Mouse (Mus musculus): ENCODE measurements around the gene Ranbp3.
"Not testable (repeated sequence)": the region's sequence is repeated elsewhere in the genome, so short reads cannot be mapped to it uniquely, and the experiment has no call there.

Gene Ranbp3
- long read RNA-seq, experiment 1, transcript Ranbp3-206 (17 exons, 2,567 nt), result minor isoform, 6 of 37 reads
- long read RNA-seq, experiment 1, transcript Ranbp3-201 (16 exons, 2,373 nt), result major isoform, 16 of 37 reads
- long read RNA-seq, experiment 1, partial matches to known transcripts, result 10 of 37 reads
- long read RNA-seq, experiment 1, other reads (novel, unspliced or antisense), result 5 of 37 reads
- long read RNA-seq, experiment 2, transcript Ranbp3-201 (16 exons, 2,373 nt), result major isoform, 22 of 42 reads
- long read RNA-seq, experiment 2, transcript Ranbp3-206 (17 exons, 2,567 nt), result minor isoform, 6 of 42 reads
- long read RNA-seq, experiment 2, partial matches to known transcripts, result 8 of 42 reads
- long read RNA-seq, experiment 2, other reads (novel, unspliced or antisense), result 6 of 42 reads

DNA sequence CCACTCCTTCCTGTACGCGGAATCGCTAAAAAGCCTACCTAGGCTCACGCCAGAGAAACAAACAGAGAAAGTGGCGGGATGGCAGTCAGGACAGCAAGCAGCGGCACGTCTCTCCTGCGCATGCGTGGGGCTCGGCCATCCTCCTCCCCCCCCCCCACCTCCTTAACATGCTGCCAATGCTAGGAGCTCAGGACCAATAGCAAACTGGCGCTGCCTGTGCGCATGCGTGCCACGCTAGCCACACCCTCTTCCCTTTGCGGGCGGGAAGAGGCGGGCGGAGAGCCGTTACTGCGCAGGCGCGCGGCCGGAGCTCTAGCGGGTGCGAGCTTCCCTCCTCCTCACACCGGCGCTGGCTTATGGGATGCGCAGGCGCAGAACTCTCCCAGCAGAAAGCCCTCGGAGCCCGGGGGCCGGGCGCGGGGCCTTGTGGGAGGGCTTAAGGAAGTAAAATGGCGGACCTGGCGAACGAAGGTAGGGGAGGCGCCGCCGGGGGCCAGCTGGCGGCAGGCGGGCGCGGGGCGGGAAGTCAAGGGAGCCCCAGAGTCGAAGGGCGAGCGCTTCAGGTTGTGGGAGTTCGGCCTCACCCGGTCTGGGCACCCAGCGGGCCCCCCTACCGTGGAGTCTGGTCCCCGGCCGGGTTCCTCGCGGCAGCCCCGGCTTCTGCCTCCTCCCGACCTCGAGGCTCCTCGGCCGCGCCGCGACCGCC is at the start of gene Ranbp3:
Ranbp3 (plus strand) TSS at position 354 of the 706 bp plus-strand sequence.
- intact Hi-C loops (cut with DNase I), result no loop called here

DNA sequence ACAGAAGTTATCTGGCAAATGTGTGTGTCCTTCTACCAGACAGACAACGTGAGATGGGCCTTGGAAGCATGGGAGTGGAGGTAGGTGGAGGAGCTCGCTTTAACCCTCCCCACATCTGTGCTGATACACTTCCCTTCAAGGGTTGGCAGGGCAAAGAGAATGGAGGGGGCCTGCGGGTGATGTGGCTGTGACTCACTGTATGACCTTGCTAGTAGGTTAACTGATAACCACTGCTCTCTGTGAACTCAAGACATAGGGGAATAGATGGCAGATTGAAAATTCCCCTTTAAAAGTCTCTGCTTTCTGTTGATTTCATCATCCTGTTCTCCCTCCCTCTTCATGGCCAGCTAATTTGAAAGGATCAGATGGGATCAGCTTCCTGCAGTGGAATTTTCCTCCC is 47.6 kb upstream of the Ranbp3 start:
- intact Hi-C loops (cut with DNase I), result no loop called here

- intact Hi-C loops (cut with DNase I), result no loop called here
Measured at GRCm38 (mm10) chr17:56626260-56626659, 46.8 kb upstream of the Ranbp3 start.

- intact Hi-C loops (cut with DNase I), result no loop called here
Measured at GRCm38 (mm10) chr17:56626754-56627470, 46.2 kb upstream of the Ranbp3 start, which contains the start of gene Lonp1. Gene Lonp1 (minus strand): TSS chr17:56626887.

- intact Hi-C loops (cut with DNase I), result no loop called here
Measured at GRCm38 (mm10) chr17:56627530-56628277, 45.4 kb upstream of the Ranbp3 start, which contains the start of gene Catsperd. Gene Catsperd (plus strand): TSS chr17:56628143.

DNA sequence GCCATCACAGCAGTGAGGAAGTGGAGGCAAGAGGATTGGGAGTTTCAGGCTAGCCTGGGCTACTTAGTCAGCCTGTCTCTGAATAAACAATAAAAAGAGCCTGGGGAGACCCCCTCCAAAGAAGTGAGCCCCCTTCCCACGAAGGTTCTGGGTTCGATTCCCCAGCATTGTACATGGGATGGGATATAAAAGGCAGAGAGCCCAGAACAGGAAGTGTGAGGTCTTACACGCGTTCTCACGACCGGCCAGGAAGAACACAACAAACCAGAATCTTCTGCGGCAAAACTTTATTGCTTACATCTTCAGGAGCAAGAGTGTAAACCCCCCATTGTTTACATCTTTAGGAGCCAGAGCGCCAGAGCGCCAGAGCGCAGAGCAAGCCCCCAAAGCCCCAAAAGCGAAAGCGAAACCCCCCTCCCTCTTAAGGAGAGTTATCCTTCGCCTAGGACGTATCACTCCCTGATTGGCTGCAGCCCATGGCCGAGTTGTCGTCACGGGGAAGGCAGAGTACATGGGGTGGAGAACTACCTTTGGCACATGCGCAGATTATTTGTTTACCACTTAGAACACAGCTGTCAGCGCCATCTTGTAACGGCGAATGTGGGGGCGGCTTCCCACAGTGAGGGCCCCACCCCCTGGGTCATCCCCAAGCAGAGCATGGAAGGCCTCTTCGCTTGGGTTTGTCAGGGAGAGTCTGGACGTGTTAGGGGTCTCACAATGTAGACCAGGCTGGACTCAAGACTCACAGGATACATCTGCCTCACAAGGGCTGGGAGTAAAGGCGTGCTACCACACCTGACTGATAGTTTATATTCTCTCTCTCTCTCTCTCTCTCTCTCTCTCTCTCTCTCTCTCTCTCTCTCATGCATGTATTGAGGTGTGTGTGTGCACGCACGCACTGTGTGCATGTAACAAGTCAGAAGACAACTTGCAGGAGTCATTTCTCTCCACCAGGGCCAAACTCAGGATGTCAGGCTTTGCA is 43.0 kb upstream of the Ranbp3 start:
- intact Hi-C loops (cut with DNase I), result not testable (repeated sequence)

GRCm38 (mm10) chr17:56631807-56632206 is 41.3 kb upstream of the Ranbp3 start:
- intact Hi-C loops (cut with DNase I), result no loop called here

DNA sequence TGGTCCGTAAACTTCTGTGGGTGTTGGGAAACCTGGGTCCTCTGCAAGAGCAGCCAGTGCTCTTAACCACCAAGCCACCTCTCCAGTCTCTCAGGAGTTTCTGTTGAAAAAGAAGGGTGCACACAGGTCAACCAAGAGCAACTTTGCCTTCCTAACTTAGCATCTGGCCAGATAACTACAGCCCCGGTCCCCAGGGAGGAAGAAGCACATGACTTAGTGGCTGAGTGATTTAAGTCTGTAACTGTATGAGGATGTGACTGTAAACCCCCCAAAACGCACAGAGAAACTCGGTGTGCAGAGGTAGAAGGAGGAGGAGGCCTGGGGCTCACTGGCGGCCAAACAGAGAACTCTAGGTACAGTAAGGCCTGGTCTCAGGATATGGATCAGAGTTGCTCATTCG is 39.1 kb upstream of the Ranbp3 start:
- intact Hi-C loops (cut with DNase I), result no loop called here

GRCm38 (mm10) chr17:56643237-56643636 is 29.9 kb upstream of the Ranbp3 start:
- intact Hi-C loops (cut with DNase I), result no loop called here

DNA sequence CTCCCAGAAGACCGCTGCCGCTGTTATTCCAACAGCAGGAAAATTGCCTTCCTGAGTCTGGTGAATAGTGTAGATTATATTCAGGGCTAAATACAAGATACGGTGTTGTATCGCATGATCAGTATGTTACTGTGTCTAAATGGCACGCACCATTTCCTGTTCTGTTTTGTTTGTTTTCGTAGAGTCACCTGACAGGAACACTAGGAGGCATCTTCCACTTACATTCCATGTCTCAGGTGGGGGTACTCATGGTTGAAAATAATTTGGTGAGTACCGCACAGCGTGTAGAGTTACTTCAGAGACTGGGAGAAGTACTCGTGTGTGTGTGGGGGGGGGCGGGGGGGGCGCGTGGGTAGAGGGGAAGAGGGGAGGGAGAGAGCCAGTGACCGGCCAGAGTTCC is 25.5 kb upstream of the Ranbp3 start:
- intact Hi-C loops (cut with DNase I), result no loop called here

GRCm38 (mm10) chr17:56651801-56652200 is 21.3 kb upstream of the Ranbp3 start:
- intact Hi-C loops (cut with DNase I), result no loop called here

DNA sequence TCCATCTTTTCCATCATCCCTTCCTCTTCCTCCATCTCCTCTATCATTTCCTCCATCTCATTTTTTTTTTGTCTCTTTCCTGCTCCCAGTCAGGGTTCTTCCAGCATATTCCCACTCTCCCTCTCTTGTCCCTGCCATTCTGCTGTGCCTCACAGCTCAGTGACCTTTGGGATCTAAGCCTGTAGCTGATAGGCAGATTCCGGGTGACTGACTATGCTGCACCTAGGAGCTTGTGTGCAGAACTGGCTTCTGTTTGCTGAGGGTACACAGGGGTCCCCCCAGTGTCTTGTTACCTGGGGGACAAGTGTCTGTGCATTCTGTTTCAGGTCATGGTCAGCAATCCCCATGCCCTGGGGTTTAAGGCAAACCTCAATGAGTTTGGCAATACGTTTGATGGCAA is 18.3 kb upstream of the Ranbp3 start:
- intact Hi-C loops (cut with DNase I), result no loop called here

DNA sequence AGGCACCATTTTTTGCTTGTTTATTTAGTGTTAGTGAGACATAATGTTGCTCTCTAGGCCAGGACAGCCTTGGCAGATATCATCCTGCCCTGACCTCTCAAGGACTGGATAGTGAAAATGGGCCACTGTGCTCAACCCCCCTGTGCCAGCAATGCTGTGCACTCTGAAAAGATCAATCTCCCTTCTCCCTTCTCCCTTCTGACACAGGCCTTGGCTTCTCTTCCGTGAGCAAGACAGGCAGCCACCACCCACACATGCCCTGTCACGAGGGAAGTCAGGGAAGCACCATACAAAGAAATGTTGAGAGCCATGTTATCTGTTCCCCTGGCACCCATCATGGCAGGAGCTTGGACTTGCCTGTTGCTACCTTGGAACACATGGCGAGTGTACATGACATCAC is 17.8 kb upstream of the Ranbp3 start:
- intact Hi-C loops (cut with DNase I), result no loop called here

DNA sequence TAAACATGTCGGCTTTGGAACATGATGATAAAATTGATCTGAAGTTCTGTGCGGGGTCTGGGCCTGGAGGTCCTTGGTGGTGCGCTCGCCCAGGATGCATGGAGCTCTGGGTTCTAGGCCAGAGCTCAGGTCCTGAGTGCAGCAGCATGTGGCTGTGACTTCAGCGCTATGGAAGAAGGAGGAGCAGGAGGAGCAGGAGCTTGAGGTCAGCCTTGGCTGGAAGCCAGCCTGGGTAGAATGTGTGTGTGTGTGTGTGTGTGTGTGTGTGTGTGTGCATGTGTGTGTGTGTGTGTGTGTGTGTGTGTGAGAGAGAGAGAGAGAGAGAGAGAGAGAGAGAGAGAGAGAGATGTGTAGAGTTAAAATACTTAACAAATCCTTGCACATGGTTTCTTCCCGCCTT is 16.9 kb upstream of the Ranbp3 start:
- intact Hi-C loops (cut with DNase I), result no loop called here

GRCm38 (mm10) chr17:56663659-56664058 is 9.4 kb upstream of the Ranbp3 start:
- intact Hi-C loops (cut with DNase I), result loop anchor here (10.0 kb wide), 1 partner anchor 309 kb away; no protein-coding TSS in a partner anchor

GRCm38 (mm10) chr17:56664333-56664732 is 8.8 kb upstream of the Ranbp3 start:
- intact Hi-C loops (cut with DNase I), result loop anchor here (10.0 kb wide), 1 partner anchor 310 kb away; no protein-coding TSS in a partner anchor

DNA sequence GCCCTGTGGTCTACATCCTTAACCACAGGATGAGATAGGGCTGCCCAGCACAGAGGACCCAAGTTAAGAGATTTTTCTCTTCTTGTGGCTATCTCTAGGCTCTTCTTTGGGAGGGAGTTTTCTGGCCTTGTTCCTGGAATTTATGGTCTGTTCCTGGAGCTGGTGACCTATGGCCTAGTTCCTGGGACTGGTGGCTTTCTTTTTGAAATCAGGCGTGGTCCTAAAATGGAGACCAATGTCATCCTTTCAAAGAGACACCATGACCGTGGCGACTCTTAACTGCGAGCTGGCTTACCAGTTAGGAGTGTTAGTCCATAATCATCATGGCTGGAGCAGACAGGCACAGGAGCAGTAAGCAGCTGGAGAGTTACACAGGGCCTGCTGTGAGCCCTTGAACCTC is 6.7 kb upstream of the Ranbp3 start:
- intact Hi-C loops (cut with DNase I), result loop anchor here (5.0 to 10.0 kb wide), 3 partner anchors 54 to 312 kb away; partner anchors contain the start of gene Rpl36

DNA sequence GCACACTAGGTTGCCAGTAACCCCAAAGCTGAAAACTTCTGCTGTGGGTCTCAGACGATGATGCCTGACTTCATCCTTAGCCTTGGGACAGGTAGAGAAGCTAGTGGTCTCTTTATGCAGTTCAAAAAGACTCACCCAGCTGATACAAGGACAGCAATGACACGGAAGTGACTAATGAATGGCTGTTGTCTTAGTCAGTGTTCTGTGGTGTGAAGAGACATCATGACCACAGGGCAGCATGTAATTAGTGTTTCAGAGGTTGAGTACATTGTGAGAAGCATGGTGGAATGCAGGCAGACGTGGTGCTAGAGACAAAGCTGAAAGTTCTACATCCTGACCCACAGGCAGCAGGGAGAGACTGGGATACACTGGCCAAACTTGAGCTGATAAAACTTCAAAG is 5.5 kb upstream of the Ranbp3 start:
- intact Hi-C loops (cut with DNase I), result loop anchor here (5.0 to 10.0 kb wide), 3 partner anchors 55 to 313 kb away; partner anchors contain the start of gene Rpl36

- intact Hi-C loops (cut with DNase I), result loop anchor here (5.0 to 10.0 kb wide), 3 partner anchors 56 to 314 kb away; partner anchors contain the start of gene Rpl36
Measured at GRCm38 (mm10) chr17:56668384-56669144, 4.5 kb upstream of the Ranbp3 start.

All from adrenal gland (tissue).